Mouse (Mus musculus) heart, adult 11 months (tissue): Measurements from ENCODE around the gene Rccd1.

Experiments
- DNase-seq: peaks from one replicate; pipeline ENCODE4 v3.0.0; 2022

Rccd1 gene

DNA sequence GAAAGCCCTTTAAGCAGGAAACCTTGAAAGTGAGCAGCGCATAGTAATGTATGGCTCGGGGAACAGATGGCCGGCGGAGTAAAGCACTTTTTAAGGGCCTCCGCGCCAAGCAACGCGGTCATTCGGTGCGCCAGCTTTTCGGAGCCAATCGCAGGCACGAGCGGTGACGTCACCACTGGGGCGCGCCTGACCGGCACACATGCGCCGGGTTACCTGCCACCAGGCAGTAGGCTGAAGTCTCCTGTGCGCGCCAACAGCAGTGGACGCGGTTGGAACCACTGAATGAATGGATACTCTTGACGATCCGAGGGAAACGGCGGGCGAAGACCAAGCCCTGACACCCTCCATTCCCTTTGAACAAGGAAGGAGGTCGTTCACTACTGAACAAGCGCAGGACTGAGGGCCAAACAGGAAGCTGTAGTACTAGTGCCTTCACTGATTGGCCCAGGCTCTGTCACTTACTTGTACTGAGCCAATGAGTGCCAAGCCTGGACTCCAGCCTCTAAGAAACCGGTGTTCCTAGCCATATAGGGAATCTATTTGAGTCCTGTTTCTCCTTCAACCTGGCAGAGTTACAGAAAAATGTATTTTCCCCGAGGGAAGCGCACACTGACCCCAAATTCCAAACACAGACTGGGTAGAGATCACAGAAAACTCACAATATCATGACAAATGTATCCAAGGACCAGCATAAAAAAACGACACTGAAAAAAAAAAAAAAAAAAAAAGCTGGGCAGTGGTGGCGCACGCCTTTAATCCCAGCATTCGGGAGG is at the start of gene Rccd1:
Rccd1 (minus strand) TSS at position 412 of the 773 bp plus-strand sequence.
- peak; percentile 100 for DNase-seq

DNA sequence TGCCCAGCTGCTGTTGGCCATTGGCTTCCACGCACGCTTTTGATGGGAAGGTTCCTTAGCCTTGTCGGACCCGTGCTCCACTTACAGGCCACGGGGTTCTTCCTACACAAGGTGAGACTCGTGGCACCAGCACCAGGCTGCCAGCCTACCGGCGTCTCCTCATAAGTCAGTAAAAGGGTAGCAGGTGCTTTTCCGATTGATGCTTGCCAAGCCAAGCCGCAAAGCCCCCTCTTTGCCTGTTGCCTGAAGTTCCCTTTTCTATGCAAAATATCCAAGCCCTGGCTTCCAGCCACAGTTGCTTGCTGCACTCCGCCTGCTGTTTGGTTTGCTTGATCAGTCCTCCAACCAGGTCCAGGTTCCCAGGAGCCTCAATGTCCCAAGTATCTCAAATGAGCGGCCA is 49.6 kb upstream of the Rccd1 start:
- DNase-seq: no peak

GRCm38 (mm10) chr7:80373352-80373751 is 49.1 kb upstream of the Rccd1 start:
- DNase-seq: no peak

GRCm38 (mm10) chr7:80372667-80373066 is 48.4 kb upstream of the Rccd1 start:
- no peak for DNase-seq

DNA sequence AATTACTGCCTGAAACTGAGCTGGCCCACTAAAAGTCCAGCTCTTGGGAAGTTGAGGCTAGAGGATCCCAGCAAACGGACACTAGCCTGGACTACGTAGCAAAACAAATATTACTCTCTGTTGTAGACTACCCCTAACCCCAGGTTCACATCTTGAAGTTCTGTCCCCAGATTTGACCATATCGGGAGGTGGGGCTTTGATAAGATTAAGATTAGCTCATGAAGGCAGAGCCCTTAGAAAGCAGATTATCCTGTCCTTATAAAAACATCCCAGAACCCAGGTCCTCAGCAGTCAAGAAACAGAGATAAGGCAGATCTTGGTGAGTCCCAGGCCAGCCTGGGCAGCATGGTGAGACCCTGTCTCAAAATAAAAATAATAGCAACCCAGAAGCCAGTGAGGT is 47.9 kb upstream of the Rccd1 start:
- no peak for DNase-seq

DNA sequence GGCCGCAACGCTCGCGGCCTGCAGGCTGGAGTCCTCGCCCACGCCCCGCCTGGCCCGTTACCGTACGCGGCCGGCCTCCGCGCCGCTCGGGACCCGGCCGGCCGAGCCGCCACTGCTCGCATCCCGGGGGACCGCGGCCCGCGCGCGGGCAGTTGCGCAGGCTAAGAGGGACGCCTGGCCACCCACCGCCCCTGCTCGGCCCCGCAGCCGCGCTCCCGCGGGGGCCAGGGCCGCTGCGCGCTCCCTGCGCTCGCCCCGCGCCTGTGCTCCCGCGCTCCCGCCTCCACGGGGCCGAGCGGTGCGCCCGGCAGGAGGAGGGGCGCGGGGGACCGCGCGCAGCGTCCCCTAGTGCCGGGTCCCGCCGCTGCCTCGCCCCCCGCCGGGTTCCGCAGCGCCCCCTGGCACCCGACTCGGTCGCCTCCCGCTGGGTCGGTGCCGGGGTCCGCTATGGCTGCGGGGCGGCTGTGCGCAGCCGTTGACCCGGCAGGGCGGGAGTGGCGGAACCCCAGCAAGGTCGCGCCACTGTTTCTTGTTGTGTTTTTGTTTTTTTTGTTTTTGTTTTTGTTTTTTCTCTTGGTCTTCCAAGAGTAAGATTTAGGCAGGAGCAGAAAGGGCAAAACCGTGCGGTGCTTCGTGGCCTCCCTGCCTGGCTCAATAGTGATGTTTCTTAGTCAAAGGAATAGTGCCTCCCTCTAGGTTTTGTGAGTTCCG is 46.9 kb upstream of the Rccd1 start, which contains the start of gene Man2a2:
Man2a2 (minus strand) TSS at position 335 of the 711 bp plus-strand sequence.
- peak; percentile 98 for DNase-seq

DNA sequence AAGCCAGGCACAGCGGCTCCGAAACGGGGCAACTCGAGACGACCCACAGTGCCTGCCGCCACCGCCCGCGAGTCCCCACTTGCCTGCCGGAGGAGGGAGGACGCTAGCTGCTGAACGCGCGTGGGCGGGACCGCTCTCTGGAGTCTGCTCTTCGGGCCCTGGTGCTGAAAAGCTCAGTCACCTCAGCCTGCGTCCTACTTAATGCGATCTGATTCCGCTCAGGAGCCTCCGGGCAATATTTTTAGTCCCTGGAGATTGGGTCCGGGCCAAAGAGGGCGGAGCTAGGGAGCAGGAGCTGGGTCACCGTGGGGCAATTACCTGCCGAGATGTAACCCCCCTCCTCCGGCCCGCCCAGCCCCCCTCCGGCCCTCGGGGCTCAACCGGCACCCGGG is 46.4 kb upstream of the Rccd1 start:
- peak; percentile 98 for DNase-seq

DNA sequence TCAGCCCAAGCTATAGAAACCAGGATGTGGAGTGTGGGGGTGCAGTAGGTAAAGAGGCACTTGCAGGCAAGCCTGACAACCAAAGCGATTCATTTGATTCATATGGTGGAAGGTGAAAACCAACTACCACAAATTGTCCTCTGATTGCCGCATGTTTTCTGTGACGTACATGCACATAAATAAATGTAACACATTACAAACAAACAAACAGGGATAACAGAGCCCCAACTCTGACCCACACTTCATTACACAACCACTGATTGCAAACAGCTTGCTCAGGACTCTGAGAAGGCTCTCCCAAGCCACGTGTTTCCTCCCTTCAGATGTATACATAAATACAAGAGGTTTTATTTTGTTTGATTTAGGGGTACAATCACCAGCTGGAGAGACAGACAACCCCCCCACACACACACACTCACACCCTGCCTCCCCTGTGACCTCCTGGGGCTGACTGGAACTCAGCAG is 45.7 kb upstream of the Rccd1 start:
- DNase-seq: peak; percentile 89

DNA sequence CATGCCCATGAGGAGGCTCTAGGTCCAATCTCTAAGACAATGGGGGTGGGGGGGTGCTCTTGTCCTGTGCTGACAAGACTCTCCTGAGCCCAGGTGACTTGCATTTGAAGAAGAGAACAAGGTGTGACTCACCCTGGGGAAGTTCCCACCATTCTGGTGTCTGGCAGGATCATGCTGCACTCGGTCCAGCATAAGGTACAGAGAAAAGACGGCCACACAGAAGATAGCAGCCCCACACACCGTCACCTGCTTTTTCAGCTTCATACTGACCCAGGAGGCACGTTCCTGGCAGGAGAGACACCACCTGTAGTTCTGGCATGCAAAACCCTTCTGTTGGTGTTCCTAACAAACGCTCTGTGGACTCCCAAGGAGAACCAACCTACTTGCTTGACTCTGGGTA is 45.2 kb upstream of the Rccd1 start:
- DNase-seq: peak; percentile 93

DNA sequence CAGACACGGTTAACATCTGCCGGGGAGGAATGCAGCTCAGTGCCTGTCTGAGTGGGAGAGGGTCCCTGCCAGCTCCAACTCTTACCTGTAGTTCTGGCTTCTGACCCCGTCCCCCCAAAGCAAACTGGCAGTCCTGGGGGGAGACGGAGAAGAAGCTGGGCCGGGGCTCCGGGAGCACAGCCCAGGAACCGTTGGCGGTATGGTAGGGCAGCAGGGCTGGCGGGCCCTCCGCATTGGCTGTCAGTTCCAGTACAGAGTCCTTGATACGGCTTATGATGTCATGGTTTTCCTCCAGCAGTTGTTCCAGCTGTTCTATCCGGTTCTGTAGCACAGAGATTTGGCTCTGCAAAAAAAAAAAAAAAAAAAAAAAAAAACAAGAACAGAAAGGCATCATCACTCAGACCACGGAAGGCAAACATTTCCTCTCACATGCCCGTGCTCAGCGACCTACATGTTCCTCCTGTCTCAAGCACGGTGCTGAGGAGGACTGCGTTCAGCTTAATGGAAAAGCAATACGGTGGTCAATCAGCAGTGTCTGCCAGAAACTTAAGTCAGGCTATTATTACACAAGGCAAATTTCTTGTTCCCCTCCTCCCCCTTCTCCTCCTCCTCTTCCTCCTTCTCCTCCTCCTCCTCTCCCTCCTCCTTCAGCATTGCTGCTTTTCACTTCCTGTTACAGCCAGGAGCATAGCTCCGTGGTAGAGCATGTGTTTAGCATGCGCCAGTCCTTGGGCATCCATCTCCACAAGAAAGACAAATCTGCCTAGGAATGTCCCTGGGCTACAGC is 44.6 kb upstream of the Rccd1 start:
- peak; percentile 96 for DNase-seq

DNA sequence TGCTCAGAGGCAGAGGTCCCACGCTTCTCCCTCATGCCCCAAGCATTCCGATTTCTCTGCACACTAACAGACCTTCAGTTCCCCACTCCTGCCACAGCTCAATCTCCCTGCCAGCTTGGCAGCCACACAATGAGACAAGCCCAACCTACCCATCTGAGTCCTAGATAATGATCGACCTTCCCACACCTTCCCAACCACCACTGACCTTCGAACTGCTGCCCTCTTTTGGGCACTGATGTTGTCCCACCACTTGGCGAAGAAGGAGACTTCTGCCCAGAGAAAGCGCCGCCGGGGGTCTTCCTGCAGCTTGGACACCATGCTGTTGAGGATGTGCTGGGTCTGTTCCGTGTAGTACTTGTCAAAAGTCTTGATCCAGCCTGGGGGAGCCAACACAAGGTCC is 43.8 kb upstream of the Rccd1 start:
- DNase-seq: peak; percentile 92

DNA sequence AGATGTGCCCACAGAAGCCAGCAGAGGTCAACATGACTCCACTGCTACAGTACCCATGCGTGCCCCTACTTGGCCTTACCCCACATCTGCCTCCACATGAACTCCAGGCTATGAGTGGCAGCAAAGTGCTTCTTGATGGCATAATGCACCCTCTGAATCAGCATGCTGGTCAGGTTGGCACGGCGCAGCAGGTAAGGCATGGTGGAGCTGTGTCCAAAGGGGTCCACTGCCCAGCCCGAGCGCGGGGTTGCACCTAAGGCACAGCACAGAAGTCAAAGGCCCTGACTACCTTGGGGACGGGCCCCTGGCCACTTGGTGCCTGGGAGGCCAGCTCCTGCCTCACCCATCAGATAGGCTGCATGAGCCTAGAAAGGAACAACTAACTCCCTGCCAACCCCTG is 43.0 kb upstream of the Rccd1 start:
- DNase-seq: peak; percentile 92

DNA sequence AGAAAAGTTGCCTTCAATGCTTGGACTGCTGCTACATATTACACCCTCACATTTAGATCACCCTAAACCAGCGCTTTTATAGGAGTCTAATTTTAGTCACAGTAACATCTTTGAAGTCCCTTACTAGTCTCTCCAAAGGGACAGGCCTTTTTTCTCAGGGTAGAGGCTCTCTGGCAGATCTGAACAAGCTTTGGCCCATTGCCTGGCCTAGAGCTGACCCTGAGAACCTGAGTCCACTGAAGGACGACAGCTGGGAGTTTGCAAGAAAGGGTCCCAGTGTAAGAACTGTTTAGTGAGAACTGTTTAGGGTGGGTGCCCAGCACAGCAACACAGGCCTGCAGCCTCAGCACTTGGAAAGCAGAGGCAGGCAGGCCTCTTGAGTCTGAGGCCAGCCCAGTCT is 41.5 kb upstream of the Rccd1 start:
- DNase-seq: peak; percentile 94

GRCm38 (mm10) chr7:80360435-80360834 is 36.2 kb upstream of the Rccd1 start:
- no peak for DNase-seq

DNA sequence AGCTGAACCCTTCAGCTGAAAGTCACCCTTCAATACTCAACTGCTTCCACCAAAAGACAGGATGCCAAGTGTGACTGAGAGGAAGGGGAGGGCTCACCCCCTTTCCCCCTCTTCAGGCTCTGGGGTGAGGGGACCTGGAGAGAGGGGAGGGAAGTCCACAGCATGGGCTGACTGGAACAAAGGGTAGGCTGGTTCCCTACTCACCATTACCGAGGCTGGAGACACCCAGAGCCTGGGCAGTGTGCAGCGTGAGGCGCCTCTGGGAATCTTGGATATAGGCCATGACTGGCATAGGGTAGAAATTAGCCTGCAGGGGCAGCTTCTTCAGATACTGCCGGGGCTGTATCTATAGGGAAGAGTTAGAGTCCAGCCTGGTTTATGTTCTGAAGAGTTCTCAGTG is 33.8 kb upstream of the Rccd1 start:
- no peak for DNase-seq

DNA sequence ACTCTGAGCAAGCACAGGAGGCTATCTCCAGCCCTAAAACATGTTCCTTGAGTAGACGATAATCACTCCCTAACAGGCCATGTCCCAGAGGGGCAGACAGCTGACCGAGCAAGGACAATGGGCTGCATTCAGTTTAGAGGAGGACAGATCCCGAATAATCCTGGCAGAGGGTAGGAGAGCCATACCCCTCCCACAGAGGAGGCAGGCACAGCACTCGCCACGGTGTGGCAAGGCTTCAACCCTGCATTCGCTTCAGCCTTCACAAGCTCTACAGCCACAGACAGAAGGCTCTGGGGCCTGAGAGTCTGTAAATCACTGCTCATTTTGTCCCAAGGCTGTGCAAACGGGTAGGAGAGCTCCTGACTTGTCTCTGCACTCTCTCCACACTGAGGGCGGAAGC is 32.9 kb upstream of the Rccd1 start:
- DNase-seq: peak; percentile 96

- DNase-seq: peak; percentile 92
These were observed 32.1 kb upstream of the Rccd1 start for GRCm38 (mm10) chr7:80356351-80356750.

- no peak for DNase-seq
These were observed 28.7 kb upstream of the Rccd1 start for GRCm38 (mm10) chr7:80352920-80353319.

GRCm38 (mm10) chr7:80350808-80351207 is 26.6 kb upstream of the Rccd1 start:
- no peak for DNase-seq

DNA sequence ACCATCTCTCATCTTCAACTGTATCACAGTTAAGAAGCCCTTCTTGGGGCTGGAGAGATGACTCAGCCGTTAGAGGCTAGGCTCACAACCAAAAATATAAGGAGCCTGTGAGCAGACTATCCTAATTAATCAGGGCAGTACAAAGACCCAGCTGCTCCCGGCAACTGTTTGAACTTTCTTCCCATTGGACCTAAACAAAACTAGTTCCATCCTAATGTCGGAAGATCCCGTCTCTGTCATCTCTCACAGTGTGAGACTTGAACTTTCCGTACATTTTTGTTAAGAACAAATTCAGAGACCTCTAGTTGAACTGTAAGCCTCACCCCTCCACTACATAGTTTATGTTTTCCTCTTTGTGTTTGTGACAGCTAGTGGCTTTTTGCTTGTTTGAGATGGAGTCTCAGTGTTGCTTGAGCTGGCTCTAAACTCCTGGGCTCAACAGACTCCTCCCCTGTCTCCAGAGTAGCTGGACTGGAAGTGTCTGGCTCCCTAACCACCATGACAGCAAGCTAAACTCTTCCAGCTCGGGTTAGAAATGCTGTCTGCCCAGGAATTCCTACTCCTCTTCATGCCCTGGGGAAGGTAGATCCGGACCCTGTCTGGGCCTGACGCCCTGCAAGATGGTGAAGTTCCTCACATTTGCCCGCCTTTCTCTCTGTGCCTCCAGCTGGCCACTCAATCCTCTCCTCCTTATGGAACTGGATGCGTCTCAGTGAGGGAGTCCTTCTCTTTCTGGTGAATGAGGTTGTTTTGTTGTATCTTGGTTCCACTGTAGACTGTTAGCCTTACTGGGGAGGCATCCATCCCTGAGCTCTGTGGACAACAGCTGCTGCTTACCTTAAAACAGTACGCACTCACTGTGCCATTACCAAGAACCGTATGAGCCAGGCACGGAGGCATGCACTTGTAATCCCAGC is 23.7 kb upstream of the Rccd1 start:
- DNase-seq: peak; percentile 90

GRCm38 (mm10) chr7:80346830-80347229 is 22.6 kb upstream of the Rccd1 start:
- no peak for DNase-seq

DNA sequence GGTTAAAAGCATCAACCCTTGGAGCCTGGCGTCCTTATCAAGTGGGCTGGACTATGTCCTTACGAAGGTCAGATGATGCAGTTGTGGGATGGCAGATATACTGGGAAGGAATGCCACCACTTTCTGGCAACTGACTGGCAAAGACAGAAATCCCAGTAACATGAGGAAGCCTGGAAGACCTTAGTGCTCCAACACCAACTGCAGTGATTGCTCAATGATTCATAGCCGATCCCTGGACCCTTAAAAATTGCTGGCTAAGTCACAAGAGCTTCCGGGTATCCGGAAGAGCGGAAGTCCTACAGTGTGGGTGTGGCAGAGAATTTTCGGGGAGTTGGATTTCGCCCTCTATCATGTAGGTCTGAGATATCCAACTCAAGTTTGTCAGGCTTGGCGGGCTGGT is 21.9 kb upstream of the Rccd1 start:
- no peak for DNase-seq
